14 mouse cellular contexts compared by ENCODE assay signal in genomic region chr4:139196464-139196863, GRCm38 (mm10). TPM values are rescaled to one million over a fixed set of nuclear protein-coding genes. Genes with fewer than 3 reads are reported as not detected.
DNase-seq lines count a peak whose midpoint lies in the region; ATAC-seq and TF ChIP-seq lines count a peak whose summit lies in the region.
"Had no signal": no experiment of that assay in that cellular context is flagged by ENCODE, and none has a peak within 500 bp of the region (broad histone marks: within the 10 kb centered on the region; RNA-seq: fewer than 3 reads in every experiment).

No protein-coding gene starts in this region.

- no peak overlapping the region for H3K4me3 ChIP-seq in kidney, embryonic 14.5 days (ENCODE audit: low read length)
- no peak overlapping the region for H3K4me3 ChIP-seq in kidney, embryonic 15.5 days (replicated peaks)
- H3K4me3 ChIP-seq in ES-E14 (ENCODE audit: insufficient read depth in 1 of 2, low read depth in 1 of 2, low read length in 2 of 2, poor library complexity in 1 of 2, severe bottlenecking in 1 of 2), result no peak overlapping the region
- no peak overlapping the region for H3K4me3 ChIP-seq in liver, embryonic 13.5 days (replicated peaks)
- H3K4me3 ChIP-seq in hindbrain, embryonic 10.5 days, result no peak overlapping the region
- H3K4me3 ChIP-seq: erythroblast, embryonic 14.5 days; myocyte had no signal

- peaks cover 13% of the 10 kb centered on the region; the same call in 1 of the 2 replicates for H3K36me3 ChIP-seq in kidney, embryonic 14.5 days (ENCODE audit: control insufficient read depth, insufficient read depth, low read length)
- H3K36me3 ChIP-seq in kidney, embryonic 15.5 days, result peaks cover 21% of the 10 kb centered on the region
- H3K36me3 ChIP-seq in ES-E14 (ENCODE audit: control insufficient read depth, insufficient read depth, low read length, poor library complexity, severe bottlenecking), result peaks cover 12% of the 10 kb centered on the region
- peaks cover 12% of the 10 kb centered on the region; the same call in 1 of the 2 replicates for H3K36me3 ChIP-seq in liver, embryonic 13.5 days
- peaks cover 22% of the 10 kb centered on the region for H3K36me3 ChIP-seq in hindbrain, embryonic 10.5 days

- H3K4me2 ChIP-seq in kidney, embryonic 14.5 days (replicated peaks; ENCODE audit: low read depth, low read length), result no peak overlapping the region
- no peak overlapping the region for H3K4me2 ChIP-seq in kidney, embryonic 15.5 days
- H3K4me2 ChIP-seq in liver, embryonic 13.5 days, result peak overlapping the region; percentile 20

- H3K27me3 ChIP-seq in kidney, embryonic 14.5 days (ENCODE audit: control insufficient read depth, insufficient read depth, low read length), result no peaks in the 10 kb centered on the region
- no peaks in the 10 kb centered on the region for H3K27me3 ChIP-seq in kidney, embryonic 15.5 days
- H3K27me3 ChIP-seq in liver, embryonic 13.5 days, result no peaks in the 10 kb centered on the region
- H3K27me3 ChIP-seq in hindbrain, embryonic 10.5 days (ENCODE audit: insufficient read depth, poor library complexity, severe bottlenecking), result no peaks in the 10 kb centered on the region

- DNase-seq in adrenal gland, postnatal 14 days, result peak; percentile 9
- no peak for DNase-seq in adrenal gland, adult (ENCODE audit: inconsistent age in 2 of 2, low spot score in 1 of 2)
- no peak for DNase-seq in ES-E14 (ENCODE audit: low read depth, low spot score)
- DNase-seq in liver, embryonic 13.5 days, result no peak
- DNase-seq in hindbrain, embryonic 10.5 days (ENCODE audit: low spot score), result no peak
- DNase-seq in cerebellum, postnatal 4 days (ENCODE audit: low spot score in 2 of 2), result no peak
- DNase-seq: kidney, adult 11 months; right cerebral cortex, postnatal 4 days; thymus, adult 2 months had no signal

- WGBS in kidney, embryonic 14.5 days, result 83% methylated on average over 6 of the region's 6 CpGs
- 84% methylated on average over 6 of the region's 6 CpGs for whole genome bisulfite sequencing in kidney, embryonic 15.5 days
- 20% methylated on average over 6 of the region's 6 CpGs for WGBS in liver, embryonic 13.5 days (ENCODE audit: insufficient replicate concordance)
- 90% methylated on average over 6 of the region's 6 CpGs for WGBS in hindbrain, embryonic 10.5 days

- in situ Hi-C loops in ES-E14 (cut with MboI; ENCODE audit: low sequenced_read_pairs in 2 of 2, unreplicated experiment in 2 of 2), result no loop called here

- H3K27ac ChIP-seq in kidney, embryonic 14.5 days (ENCODE audit: low read depth, low read length), result no peak overlapping the region
- H3K27ac ChIP-seq in kidney, embryonic 15.5 days, result no peak overlapping the region
- peak overlapping the region; percentile 62; the same call in 1 of the 2 replicates for H3K27ac ChIP-seq in ES-E14 (ENCODE audit: insufficient read depth, low read depth, low read length, poor library complexity, severe bottlenecking)
- H3K27ac ChIP-seq in liver, embryonic 13.5 days, result peak overlapping the region; percentile 74; the same call in 1 of the 2 replicates
- H3K27ac ChIP-seq in hindbrain, embryonic 10.5 days, result no peak overlapping the region

- peak overlapping the region; percentile 12; the same call in 1 of the 2 replicates for H3K9ac ChIP-seq in kidney, embryonic 14.5 days (ENCODE audit: low read depth, low read length)
- H3K9ac ChIP-seq in kidney, embryonic 15.5 days, result no peak overlapping the region
- peak overlapping the region; percentile 14; the same call in 1 of the 2 replicates for H3K9ac ChIP-seq in ES-E14 (ENCODE audit: insufficient read depth, low read depth, low read length, poor library complexity, severe bottlenecking)
- H3K9ac ChIP-seq in liver, embryonic 13.5 days, result 0 out of 2 replicates have a peak overlapping the region, but pooled peaks have one; percentile 23

- no peaks in the 10 kb centered on the region for H3K9me3 ChIP-seq in kidney, embryonic 14.5 days (ENCODE audit: control insufficient read depth, low read length)
- no peaks in the 10 kb centered on the region for H3K9me3 ChIP-seq in kidney, embryonic 15.5 days (replicated peaks)
- no peaks in the 10 kb centered on the region for H3K9me3 ChIP-seq in ES-E14 (ENCODE audit: control insufficient read depth, insufficient read depth, low read depth, low read length)
- no peaks in the 10 kb centered on the region for H3K9me3 ChIP-seq in liver, embryonic 13.5 days (replicated peaks)
- no peaks in the 10 kb centered on the region for H3K9me3 ChIP-seq in hindbrain, embryonic 10.5 days

- peaks cover 38% of the 10 kb centered on the region for H3K4me1 ChIP-seq in kidney, embryonic 14.5 days (ENCODE audit: control insufficient read depth, insufficient read depth, low read length)
- H3K4me1 ChIP-seq in kidney, embryonic 15.5 days, result peaks cover 58% of the 10 kb centered on the region
- peaks cover 19 to 34% of the 10 kb centered on the region in 2 experiments for H3K4me1 ChIP-seq in ES-E14 (ENCODE audit: control insufficient read depth in 2 of 2, insufficient read depth in 2 of 2, low read length in 2 of 2, poor library complexity in 1 of 2)
- H3K4me1 ChIP-seq in liver, embryonic 13.5 days (replicated peaks), result peaks cover 93% of the 10 kb centered on the region
- H3K4me1 ChIP-seq in hindbrain, embryonic 10.5 days (replicated peaks), result peaks cover 50% of the 10 kb centered on the region

- ATAC-seq in kidney, embryonic 14.5 days (ENCODE audit: low FRiP score, low TSS enrichment), result no peak
- no peak for ATAC-seq in kidney, embryonic 15.5 days (replicated peaks; ENCODE audit: low FRiP score)
- ATAC-seq in liver, embryonic 13.5 days (ENCODE audit: low read depth), result no peak
- ATAC-seq: activated CD4-positive, CD25-positive, alpha-beta regulatory T cell, adult 4 months had no signal

TF ChIP-seq in ES-E14, 5 proteins besides CTCF, POLR2A, EP300 and RAD21:
- no peak for TF ChIP-seq HCFC1 (IDR thresholded peaks at IDR 0.05; ENCODE audit: borderline replicate concordance, insufficient read depth, low read length)

RNA-seq across cellular contexts. Expression of gene Capzb, which starts 3.8 kb away (rescaled TPM):
- 316 and 319 TPM in 2 replicates for total RNA-seq in adrenal gland, postnatal 14 days (2021)
- polyA plus RNA-seq in kidney, embryonic 14.5 days (2014; fragmentation: Nextera tagmentation; extraction: Ambion mirVana), result 256 and 319 TPM in 2 replicates
- polyA plus RNA-seq in kidney, embryonic 15.5 days (2015; fragmentation: Nextera tagmentation; extraction: Ambion mirVana), result 392 and 395 TPM in 2 replicates
- 86.7 and 111 TPM in 2 replicates for total RNA-seq in ES-E14 (2012; rRNA removed)
- 173 and 198 TPM in 2 replicates for polyA plus RNA-seq in liver, embryonic 13.5 days (2015; fragmentation: Nextera tagmentation; extraction: Ambion mirVana)
- polyA plus RNA-seq in hindbrain, embryonic 10.5 days (2016; fragmentation: Nextera tagmentation; extraction: Ambion mirVana), result 331 and 370 TPM in 2 replicates

Comparison
In these comparisons a context has a peak if more than half of its experiments do, and no peak if none do; other contexts are left out.
1. H3K27ac ChIP-seq: peak in ES-E14 (single experiment) and liver, embryonic 13.5 days (single experiment); none in kidney, embryonic 14.5 days (single experiment), kidney, embryonic 15.5 days (single experiment) and hindbrain, embryonic 10.5 days (single experiment).